ENCODE assay signal across 8 mouse cellular contexts in the genomic region with DNA sequence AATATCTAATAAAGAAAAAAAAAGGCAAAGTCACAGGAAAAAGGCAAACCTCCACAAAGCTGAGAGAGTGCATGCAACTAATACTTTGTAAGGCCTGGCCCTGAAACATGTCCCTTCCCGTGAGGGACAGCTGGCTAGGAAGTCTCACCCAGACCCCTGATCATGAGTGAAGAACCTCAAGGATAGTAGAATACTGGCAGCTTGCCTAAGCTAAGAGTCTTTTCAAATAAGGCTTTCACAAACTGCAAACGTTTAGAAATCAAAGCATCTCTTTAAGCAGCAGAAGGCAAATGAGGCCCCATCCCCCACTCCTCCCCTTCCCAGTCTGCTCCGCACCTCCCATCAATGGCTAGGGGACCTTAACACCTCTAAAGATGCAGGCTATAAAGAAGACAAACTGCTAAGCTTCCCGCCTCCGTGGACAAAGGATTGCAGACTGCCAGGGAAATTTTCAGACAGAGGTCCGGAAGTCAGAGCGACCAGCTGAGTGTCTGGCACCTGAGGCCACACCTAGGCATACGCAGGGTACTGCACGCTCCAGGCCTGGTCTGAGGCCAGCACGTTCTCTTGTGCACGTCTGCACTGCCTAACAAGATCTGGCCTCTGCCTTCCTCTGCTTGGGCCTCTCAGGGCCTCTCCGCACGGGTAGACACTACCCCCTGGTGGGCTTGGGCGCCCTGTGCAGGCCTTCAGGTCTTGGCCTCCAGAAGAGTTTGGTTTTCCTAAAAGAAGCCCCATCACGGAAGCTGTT.
DNase-seq lines count a peak whose midpoint lies in the region; ATAC-seq lines count a peak whose summit lies in the region.

No protein-coding gene starts in this region.

- WGBS in lung, embryonic 16.5 days = 5% methylated on average over 15 of the region's 15 CpGs

- peak overlapping the region; percentile 60 for H3K9ac ChIP-seq in lung, embryonic 16.5 days (ENCODE audit: low read length)

- peak; percentile 100 for ATAC-seq in lung, embryonic 16.5 days (ENCODE audit: low read depth)
- no peak for ATAC-seq in erythroid progenitor cell, adult 5-6 weeks (replicated peaks; ENCODE audit: low FRiP score, poor library complexity, severe bottlenecking)

- intact Hi-C loops in heart, postnatal 10 days (cut with DNase I) = no loop called here

- no peaks in the 10 kb centered on the region for H3K27me3 ChIP-seq in lung, embryonic 16.5 days (ENCODE audit: control insufficient read depth, insufficient read depth, low read depth, low read length)

- peaks cover 11% of the 10 kb centered on the region for H3K4me1 ChIP-seq in lung, embryonic 16.5 days (replicated peaks; ENCODE audit: control insufficient read depth, insufficient read depth, low read length)

- peak overlapping the region; percentile 95 for H3K27ac ChIP-seq in lung, embryonic 16.5 days (ENCODE audit: low read length)

- peak overlapping the region; percentile 50 for H3K4me2 ChIP-seq in lung, embryonic 16.5 days (ENCODE audit: low read depth, low read length)

- H3K36me3 ChIP-seq in lung, embryonic 16.5 days (ENCODE audit: control insufficient read depth, insufficient read depth, low read length) = no peaks in the 10 kb centered on the region

- peak overlapping the region; percentile 31 for H3K4me3 ChIP-seq in lung, embryonic 16.5 days (ENCODE audit: low read length)

- peak; percentile 48 to 51 for DNase-seq in B cell, adult 2 months
- DNase-seq in WW6 (ENCODE audit: low read depth, low spot score) = peak; percentile 69
- DNase-seq in fibroblast of lung, adult 2 months (ENCODE audit: low read depth) = peak; percentile 61
- DNase-seq in heart, postnatal 10 days = peak; percentile 72 to 84
- peak; percentile 85 for DNase-seq in kidney, postnatal 14 days
- peak; percentile 70 for DNase-seq in retina, embryonic 14.5 days (ENCODE audit: low spot score)

- H3K9me3 ChIP-seq in lung, embryonic 16.5 days (ENCODE audit: control insufficient read depth, low read length) = no peaks in the 10 kb centered on the region
